Mouse (Mus musculus): ENCODE data around the gene Col7a1.

DNA sequence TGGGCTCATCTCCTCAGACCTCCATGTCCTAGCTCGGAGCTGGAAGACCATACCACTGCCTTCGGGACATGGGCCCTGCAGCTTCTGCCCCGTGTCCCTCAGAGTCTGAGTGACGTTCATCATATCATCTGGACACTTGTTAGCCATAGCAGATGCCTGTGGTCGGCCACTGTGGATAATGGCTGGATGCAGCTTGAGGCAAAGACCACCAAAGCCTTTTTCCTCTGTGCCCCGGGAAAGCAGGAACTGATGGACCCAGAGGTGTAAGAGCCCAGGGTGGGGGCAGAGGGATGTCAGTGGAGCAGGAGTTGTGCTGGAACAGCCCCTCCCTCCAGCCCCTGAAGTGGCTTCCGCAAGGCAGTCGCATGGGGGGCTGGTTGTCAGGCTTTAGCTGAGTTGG lies 78.3 kb downstream of the Col7a1 start:
- TF ChIP-seq CTCF (IDR thresholded peaks at IDR 0.05; ENCODE audit: low read depth, low read length) (no peak), POLR2A (IDR thresholded peaks at IDR 0.05; ENCODE audit: borderline replicate concordance, low read depth, low read length) (no peak)
